Mouse (Mus musculus): Measurements from ENCODE around the gene Plekha8. TPM values are rescaled to one million over a fixed set of nuclear protein-coding genes. Genes with fewer than 3 reads are reported as not detected.

Gene Plekha8
- total RNA-seq, 1 experiment from 2014 or later = 20.1 TPM

Other genes starting within 250 kb of the Plekha8 start
- 1.7 and 2.7 TPM in 2 replicates for gene Wipf3, start 165.5 kb upstream of the Plekha8 start, total RNA-seq (2021)
- gene Scrn1, start 28.6 kb upstream of the Plekha8 start, total RNA-seq (2021) = 30.7 and 36.1 TPM in 2 replicates
- 17.2 and 17.5 TPM in 2 replicates for gene Fkbp14, start 2.2 kb downstream of the Plekha8 start, total RNA-seq (2021)
- gene Mturn, start 86.5 kb downstream of the Plekha8 start, total RNA-seq (2021) = 13.2 and 20.6 TPM in 2 replicates
- gene Znrf2, start 221.8 kb downstream of the Plekha8 start, total RNA-seq (2021) = 38.4 and 46.1 TPM in 2 replicates

All from adrenal gland, postnatal 25 days (tissue).